Mouse (Mus musculus) CH12.LX (cell line): ENCODE measurements at regions not wholly inside any gene's neighbourhood (a gene's known extent, or its start where the extent isn't known, plus 50 kb on each side); places are given as distances from the start of the nearest gene placed in this dataset.

Experiments
- CTCF ChIP-seq, 2 experiments: IDR thresholded peaks in 1 of 2; conservative IDR thresholded peaks in 1 of 2; 2 replicates each; pipeline ENCODE4 v1.5.1; 2011 to 2012; ENCODE audit warnings: low read depth in 2 of 2, low read length in 2 of 2, improper control_type of control experiment in 1 of 2, inconsistent platforms in 1 of 2, mild to moderate bottlenecking in 1 of 2, moderate library complexity in 1 of 2
- MAX ChIP-seq: IDR thresholded peaks from 2 replicates; pipeline ENCODE4 v1.6.1; 2011; ENCODE audit warnings: low read length, improper control_type of control experiment
- POLR2A ChIP-seq: IDR thresholded peaks from 2 replicates; pipeline ENCODE4 v1.6.1; 2011; ENCODE audit warnings: low read depth, mild to moderate bottlenecking, improper control_type of control experiment, low read length
- POLR2AphosphoS2 ChIP-seq: IDR thresholded peaks from 2 replicates; pipeline ENCODE4 v1.6.1; 2011; ENCODE audit warnings: low read depth, low read length, improper control_type of control experiment
- USF1 ChIP-seq: IDR thresholded peaks from 2 replicates; pipeline ENCODE4 v1.6.1; 2014; ENCODE audit warnings: low read depth, mild to moderate bottlenecking, inconsistent platforms, low read length, improper control_type of control experiment
- USF2 ChIP-seq: conservative IDR thresholded peaks from 2 replicates; pipeline ENCODE4 v1.6.1; 2011; ENCODE audit warnings: low read depth, low read length, improper control_type of control experiment

- no peak for TF ChIP-seq MAX
- no peak for TF ChIP-seq CTCF (conservative IDR thresholded peaks at IDR 0.05 in 1 of 2, IDR thresholded peaks at IDR 0.05 in 1 of 2; ENCODE audit: low read depth in 2 of 2, low read length in 2 of 2)
- no peak for TF ChIP-seq USF1
- no peak for TF ChIP-seq POLR2AphosphoS2
- no peak for TF ChIP-seq POLR2A
- TF ChIP-seq USF2 = no peak
Observed at GRCm38 (mm10) chr4:105728696-105729095, 61.0 kb upstream of the Gm12728 start.
